In the genomic region with DNA sequence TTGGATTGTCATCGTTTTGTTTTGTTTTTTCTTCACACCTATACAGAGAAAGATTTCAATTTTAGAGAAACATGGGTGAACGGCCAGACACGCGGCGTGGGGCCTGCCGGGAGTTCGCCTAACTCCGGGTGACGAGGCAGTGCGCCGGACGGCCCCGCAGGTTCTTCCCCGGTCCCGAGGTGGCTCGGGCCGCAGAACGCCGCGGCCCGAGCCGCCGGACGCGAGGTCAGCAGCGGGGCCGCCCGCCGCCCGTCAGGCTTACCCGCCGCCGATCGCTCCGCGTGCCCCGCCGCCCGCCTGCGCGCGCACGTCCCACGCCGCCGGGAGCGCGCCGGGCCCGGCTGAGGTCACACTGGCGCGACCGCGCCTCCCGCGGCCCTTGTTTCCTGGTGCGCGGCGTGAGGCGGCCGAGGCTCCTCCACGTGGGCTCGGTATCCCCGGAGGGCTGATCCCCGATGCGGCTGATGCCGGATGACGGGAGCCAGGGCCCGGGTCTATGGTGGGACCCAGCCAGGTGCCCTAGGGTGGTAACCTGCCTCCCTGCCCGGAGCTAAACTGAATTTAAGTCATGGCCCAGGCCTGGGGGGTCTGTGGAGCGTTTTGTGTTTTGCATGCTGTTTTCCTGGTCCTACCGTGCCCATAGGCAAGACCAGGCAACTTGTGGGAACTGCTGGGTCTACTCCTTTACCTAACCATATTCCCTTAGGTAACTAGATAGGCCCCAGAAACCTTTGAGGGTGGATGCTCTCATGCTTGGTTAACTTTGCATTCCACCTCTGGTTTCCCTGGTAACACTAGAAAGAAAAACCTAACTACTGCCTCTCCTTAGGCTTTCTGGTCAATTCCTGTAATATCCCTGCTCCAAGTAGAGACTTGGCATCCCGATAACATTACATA, we compare ENCODE assay signal across 8 mouse cellular contexts. TPM values are rescaled to one million over a fixed set of nuclear protein-coding genes. Genes with fewer than 3 reads are reported as not detected.
A peak's percentile ranks its signal among the peaks of the same experiment; 100 is the strongest.
DNase-seq lines count a peak whose midpoint lies in the region; ATAC-seq lines count a peak whose summit lies in the region.

A gene (minus strand): TSS at position 316 of the 897 bp plus-strand sequence.

- H3K27me3 ChIP-seq in forebrain, embryonic 13.5 days: no peaks in the 10 kb centered on the region
- H3K27me3 ChIP-seq in lung, embryonic 15.5 days: no peaks in the 10 kb centered on the region

- peak within 1 kb of the TSS; percentile 40 for H3K27ac ChIP-seq in forebrain, embryonic 13.5 days
- peak within 1 kb of the TSS; percentile 55 for H3K27ac ChIP-seq in lung, embryonic 15.5 days

- peaks cover 8% of the 10 kb centered on the region for H3K4me1 ChIP-seq in forebrain, embryonic 13.5 days
- H3K4me1 ChIP-seq in lung, embryonic 15.5 days: peaks cover 12% of the 10 kb centered on the region; the same call in 1 of the 2 replicates

- H3K36me3 ChIP-seq in forebrain, embryonic 13.5 days (ENCODE audit: poor library complexity, severe bottlenecking): peaks cover 4% of the 10 kb centered on the region; the same call in 1 of the 2 replicates
- H3K36me3 ChIP-seq in lung, embryonic 15.5 days: no peaks in the 10 kb centered on the region

- 2% methylated on average over 64 of the region's 73 CpGs for WGBS in forebrain, embryonic 13.5 days
- WGBS in large intestine, adult 2 months: 2% methylated on average over 71 of the region's 73 CpGs
- WGBS in lung, embryonic 15.5 days: 2% methylated on average over 69 of the region's 73 CpGs

- intact Hi-C loops in heart, postnatal 10 days (cut with DNase I): loop anchor here (1.0 to 10.0 kb wide), 4 partner anchors 20 to 260 kb away; a partner anchor contains a TSS

- no peaks in the 10 kb centered on the region for H3K9me3 ChIP-seq in forebrain, embryonic 13.5 days (replicated peaks)
- H3K9me3 ChIP-seq in lung, embryonic 15.5 days: no peaks in the 10 kb centered on the region

- DNase-seq in ES-CJ7 (ENCODE audit: low read depth, low spot score): peak; percentile 56
- peak; percentile 85 to 87 for DNase-seq in heart, postnatal 10 days
- peak; percentile 31 for DNase-seq in large intestine, adult 2 months (ENCODE audit: low read depth, low spot score)
- DNase-seq in ovary, adult 18-20 months (ENCODE audit: low spot score): peak; percentile 61
- peak; percentile 83 for DNase-seq in thymus, postnatal 0 days (ENCODE audit: low spot score)

- ATAC-seq in cerebellum, adult (ENCODE audit: insufficient number of reproducible peaks, low FRiP score, low TSS enrichment): peak; percentile 85
- peak; percentile 88 for ATAC-seq in forebrain, embryonic 13.5 days
- ATAC-seq in lung, embryonic 15.5 days (ENCODE audit: borderline replicate concordance, extremely low read depth, low FRiP score, low TSS enrichment): peak; percentile 90

- peak within 1 kb of the TSS; percentile 83 for H3K9ac ChIP-seq in forebrain, embryonic 13.5 days
- peak within 1 kb of the TSS; percentile 70 for H3K9ac ChIP-seq in lung, embryonic 15.5 days

- H3K4me2 ChIP-seq in forebrain, embryonic 13.5 days: peak within 1 kb of the TSS; percentile 76
- H3K4me2 ChIP-seq in lung, embryonic 15.5 days: peak within 1 kb of the TSS; percentile 89

- peak within 1 kb of the TSS; percentile 58 for H3K4me3 ChIP-seq in forebrain, embryonic 13.5 days
- peak within 1 kb of the TSS; percentile 61 for H3K4me3 ChIP-seq in lung, embryonic 15.5 days

RNA-seq across cellular contexts. Expression of the gene that starts here (rescaled TPM):
- polyA plus RNA-seq in forebrain, embryonic 13.5 days (2015; fragmentation: Nextera tagmentation; extraction: Ambion mirVana): 27.1 and 30.0 TPM in 2 replicates
- 10 to 100 TPM; 22.7 to 26.0 TPM for total RNA-seq in heart, postnatal 10 days (2021)
- polyA plus RNA-seq in large intestine, adult 2 months (2012; rRNA removed): 2.4 and 2.9 TPM in 2 replicates
- polyA plus RNA-seq in lung, embryonic 15.5 days (2015; fragmentation: Nextera tagmentation; extraction: Ambion mirVana): 29.2 and 34.0 TPM in 2 replicates
- 61.5 and 66.7 TPM in 2 replicates for polyA plus RNA-seq in thymus, postnatal 0 days (2015; fragmentation: Nextera tagmentation; extraction: Ambion mirVana)

Comparison
In these comparisons a context has a peak if more than half of its experiments do, and no peak if none do; other contexts are left out.
1. Peak in every context shown above with its lines: DNase-seq, ATAC-seq, H3K4me3 ChIP-seq and H3K27ac ChIP-seq.
2. DNase-seq: peak in every context shown above with its lines; median percentile 86 in heart, postnatal 10 days; 83 in thymus, postnatal 0 days; 61 in ovary, adult 18-20 months; 56 in ES-CJ7; 31 in large intestine, adult 2 months.